Mouse (Mus musculus): ENCODE measurements around the gene Ddx43. TPM values are rescaled to one million over a fixed set of nuclear protein-coding genes. Genes with fewer than 3 reads are reported as not detected.

The Ddx43 gene
- polyA plus RNA-seq (2021; fragmentation: Nextera tagmentation) = not detected in 2 replicates
- long read RNA-seq, experiment 1 = 0 reads
- long read RNA-seq, experiment 2 = 0 reads

DNA sequence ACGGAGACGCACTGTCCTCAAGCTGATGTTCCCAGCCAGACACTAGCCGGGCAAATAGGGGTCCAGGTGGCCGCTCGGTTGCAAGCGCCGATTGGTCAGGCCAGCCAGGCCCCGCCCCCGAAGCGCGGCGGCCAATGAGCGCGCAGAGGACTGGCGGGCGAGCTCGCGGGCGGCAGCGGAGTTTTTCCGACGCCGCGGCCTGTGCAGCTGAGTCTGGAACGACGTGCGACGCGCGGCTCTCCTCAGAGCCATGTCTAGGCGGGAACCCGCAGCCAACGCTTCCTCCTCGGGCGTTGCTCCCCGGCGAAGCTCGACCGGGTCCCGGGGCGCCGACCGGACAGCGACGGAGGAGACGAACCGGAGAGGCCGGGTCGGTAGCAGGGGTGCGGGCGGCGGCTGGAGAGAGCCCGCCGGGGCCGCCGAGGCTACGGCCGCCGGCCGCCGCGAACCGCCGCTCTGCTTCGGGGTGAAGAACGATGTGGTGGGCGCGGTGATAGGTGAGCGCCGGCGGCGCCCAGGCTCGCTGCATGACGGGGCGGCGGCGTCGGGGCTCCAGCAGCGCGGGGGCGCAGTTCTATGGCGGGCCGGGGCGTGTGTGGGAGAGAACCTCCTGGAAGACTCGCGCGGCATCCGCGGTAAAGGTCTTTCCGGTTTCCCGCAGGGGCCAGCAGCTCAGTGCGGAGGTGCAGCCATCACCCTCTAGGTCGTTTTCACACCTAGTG is at the start of gene Ddx43:
Gene Ddx43 (plus strand): TSS at position 148 of the 722 bp plus-strand sequence.

GRCm38 (mm10) chr9:78355611-78356010 is 40.0 kb upstream of the Ddx43 start, which contains the start of gene Gsta2:
TSS of gene Gsta2 (minus strand) at chr9:78355788.

DNA sequence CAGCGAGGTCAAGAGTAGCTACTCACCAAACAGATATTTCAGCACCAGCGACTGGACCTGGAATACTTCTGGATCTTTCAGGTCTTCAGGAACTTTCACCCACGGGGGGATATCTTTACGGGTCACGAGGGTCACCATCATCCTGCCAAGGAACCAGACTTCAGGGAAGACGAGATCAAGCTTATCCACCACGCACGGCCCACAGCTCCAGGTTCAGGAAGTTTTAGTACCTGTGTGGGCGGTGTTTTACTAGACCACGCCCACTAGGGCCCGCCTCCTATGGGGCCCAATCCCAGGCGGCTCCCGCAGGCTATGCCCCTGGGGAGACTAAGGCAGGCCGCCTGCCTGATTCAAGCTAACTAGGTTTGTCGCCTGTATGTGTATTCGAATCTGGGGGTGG is 27.6 kb upstream of the Ddx43 start, which contains the start of gene Dppa5a:
Gene Dppa5a (minus strand): TSS at position 219 of the 400 bp plus-strand sequence.

DNA sequence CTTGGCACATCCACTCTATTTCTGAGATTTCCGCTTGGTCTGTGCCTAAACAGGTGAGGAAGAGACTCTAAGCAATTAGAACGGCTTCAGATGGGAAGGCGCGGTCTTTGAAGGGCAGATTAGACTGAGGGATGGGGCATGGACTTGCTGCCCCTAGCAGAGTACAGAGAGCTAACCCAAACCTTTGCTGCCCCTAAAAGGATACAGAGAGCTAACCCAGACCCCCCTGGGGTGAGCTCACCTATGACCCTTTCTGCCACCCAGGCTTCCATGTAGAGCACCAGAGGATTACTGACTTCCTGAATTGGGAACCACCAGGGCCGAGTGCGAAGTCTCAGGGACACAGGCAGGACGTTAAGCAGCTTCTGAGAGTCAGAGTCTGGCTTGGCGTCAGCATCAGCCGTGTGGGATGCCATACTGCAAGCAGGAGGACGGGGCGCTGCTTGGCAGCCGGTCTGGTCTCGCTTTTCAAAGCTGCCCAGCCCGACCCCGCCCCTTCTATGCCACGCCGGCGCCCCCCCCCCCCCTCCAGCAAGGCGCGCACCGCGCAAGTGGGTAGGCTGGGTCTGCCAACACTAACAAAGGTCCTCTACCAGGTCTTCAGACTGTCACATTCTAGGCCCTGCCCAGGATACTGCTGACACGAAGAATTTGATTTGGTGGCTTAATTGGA is 17.3 kb upstream of the Ddx43 start, which contains the start of gene Ooep:
Gene Ooep (minus strand): TSS at position 613 of the 673 bp plus-strand sequence.

DNA sequence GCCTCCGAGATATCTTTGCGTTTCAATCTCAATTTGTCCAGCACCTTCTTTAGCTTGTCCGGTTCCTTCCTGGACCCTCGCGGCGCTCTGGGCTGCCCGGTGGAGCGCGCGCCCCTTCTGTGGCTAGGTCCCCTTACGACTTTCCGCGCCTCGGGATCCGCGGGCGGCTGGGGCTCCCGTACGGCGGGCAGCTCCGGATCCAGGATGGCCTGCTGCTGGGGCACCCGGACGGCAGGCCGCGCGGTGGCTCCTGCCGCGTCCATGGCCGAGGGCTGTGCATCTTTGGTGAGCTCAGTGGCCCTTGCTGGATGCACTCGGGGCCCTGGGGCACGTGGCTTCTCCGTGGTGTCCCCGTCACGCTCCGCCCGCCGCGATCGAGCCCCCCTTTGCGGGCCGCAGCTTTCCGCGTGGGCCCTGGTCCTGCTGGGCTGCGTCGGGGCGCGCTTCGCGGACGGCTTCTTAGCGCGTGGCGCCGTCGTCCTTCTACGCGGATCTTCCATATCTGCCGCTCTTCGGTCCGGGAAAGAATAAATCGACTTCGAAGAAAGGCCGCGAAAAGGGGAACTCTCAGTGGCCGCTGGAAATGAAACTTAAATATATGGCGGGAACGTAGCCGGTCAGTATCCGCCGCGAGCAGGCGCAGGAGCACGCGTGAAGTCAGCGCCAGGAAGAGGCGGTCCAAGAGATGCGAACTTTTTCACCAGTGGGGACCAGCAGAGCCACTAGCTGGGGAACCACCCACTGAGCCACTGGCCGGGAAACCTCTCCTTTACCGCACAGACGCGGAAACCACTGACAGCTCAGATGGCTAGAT is 47.2 kb downstream of the Ddx43 start, which contains the start of gene Cgas:
Gene Cgas (minus strand): TSS at position 659 of the 814 bp plus-strand sequence.

GRCm38 (mm10) chr9:78447973-78448873 is 52.6 kb downstream of the Ddx43 start, which contains the start of the genes Mto1 and Gm17324:
TSS of gene Mto1 (plus strand) at chr9:78448208.
TSS of gene Gm17324 (minus strand) at chr9:78448786.

Other genes with a start within 250 kb of the Ddx43 start
- 143 and 164 TPM in 2 replicates for gene Gsta4, start 213.0 kb upstream of the Ddx43 start, polyA plus RNA-seq (2021; fragmentation: Nextera tagmentation)
- 0.28 TPM in 1 of 2 replicates, not detected in the other for gene Gsta1, start 165.1 kb upstream of the Ddx43 start, polyA plus RNA-seq (2021; fragmentation: Nextera tagmentation)
- gene Gm3776, start 138.6 kb upstream of the Ddx43 start, polyA plus RNA-seq (2021; fragmentation: Nextera tagmentation) = not detected in 2 replicates
- gene Gm10639, start 105.9 kb upstream of the Ddx43 start, polyA plus RNA-seq (2021; fragmentation: Nextera tagmentation) = not detected in 2 replicates
- gene Omt2a, start 81.0 kb upstream of the Ddx43 start, polyA plus RNA-seq (2021; fragmentation: Nextera tagmentation) = not detected in 2 replicates
- gene Omt2b, start 68.2 kb upstream of the Ddx43 start, polyA plus RNA-seq (2021; fragmentation: Nextera tagmentation) = not detected in 2 replicates
- 0.85 and 0.90 TPM in 2 replicates for gene Gsta2, start 40.0 kb upstream of the Ddx43 start, polyA plus RNA-seq (2021; fragmentation: Nextera tagmentation)
- gene Dppa5a, start 27.6 kb upstream of the Ddx43 start, polyA plus RNA-seq (2021; fragmentation: Nextera tagmentation) = not detected in 2 replicates
- 0.06 and 1.3 TPM in 2 replicates for gene Ooep, start 17.1 kb upstream of the Ddx43 start, polyA plus RNA-seq (2021; fragmentation: Nextera tagmentation)
- gene Cgas, start 47.5 kb downstream of the Ddx43 start, polyA plus RNA-seq (2021; fragmentation: Nextera tagmentation) = 0.36 and 0.39 TPM in 2 replicates
- gene Mto1, start 52.4 kb downstream of the Ddx43 start, polyA plus RNA-seq (2021; fragmentation: Nextera tagmentation) = 20.3 and 23.0 TPM in 2 replicates
- gene Gm17324, start 53.0 kb downstream of the Ddx43 start, polyA plus RNA-seq (2021; fragmentation: Nextera tagmentation) = 1.2 and 1.5 TPM in 2 replicates
- gene Eef1a1, start 93.4 kb downstream of the Ddx43 start, polyA plus RNA-seq (2021; fragmentation: Nextera tagmentation) = 1,170 and 1,347 TPM in 2 replicates
- gene Slc17a5, start 192.3 kb downstream of the Ddx43 start, polyA plus RNA-seq (2021; fragmentation: Nextera tagmentation) = 15.8 and 16.7 TPM in 2 replicates
- 1.0 and 1.1 TPM in 2 replicates for gene Cd109, start 219.8 kb downstream of the Ddx43 start, polyA plus RNA-seq (2021; fragmentation: Nextera tagmentation)